Mouse (Mus musculus) embryonic fibroblast, embryonic 13.5 days (primary cell): ENCODE results near the gene Ncam1.

Experiments
- CTCF ChIP-seq: IDR thresholded peaks from 2 replicates; pipeline ENCODE4 v1.5.1; 2011; ENCODE audit warnings: mild to moderate bottlenecking, control low read depth, low read length, moderate library complexity, borderline replicate concordance; ENCODE audit not compliant: insufficient read depth
- POLR2A ChIP-seq: IDR thresholded peaks from 2 replicates; pipeline ENCODE4 v1.6.1; 2011; ENCODE audit warnings: low read depth, mild to moderate bottlenecking, control low read depth, low read length, moderate library complexity

- no peak for TF ChIP-seq CTCF
- no peak for TF ChIP-seq POLR2A
These were observed 144.3 kb downstream of the Ncam1 start for GRCm38 (mm10) chr9:49654470-49654869.
